Mouse (Mus musculus): ENCODE data around the gene Ccr8.
"Not testable (repeated sequence)": the region's sequence is repeated elsewhere in the genome, so short reads cannot be mapped to it uniquely, and the experiment has no call there.

Ccr8 gene

DNA sequence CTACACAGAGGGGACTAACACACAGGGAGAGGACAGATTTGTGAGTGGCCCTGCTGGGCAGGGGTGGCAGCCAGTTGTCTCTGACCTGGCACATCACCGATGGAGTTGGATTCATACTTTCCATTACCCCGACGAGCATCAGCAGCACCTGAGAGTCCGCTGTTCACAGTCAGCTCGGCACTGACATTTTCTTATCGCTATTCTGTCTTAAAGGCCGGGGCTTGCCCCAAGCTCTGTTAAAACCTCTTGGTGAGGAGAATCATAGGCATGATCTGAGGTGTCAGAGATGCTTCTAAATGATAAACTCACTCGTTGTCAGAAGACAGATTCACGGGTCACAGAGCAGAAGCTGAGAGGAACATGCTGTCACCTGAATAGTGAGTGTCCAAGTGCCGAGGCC is 828 bp upstream of the Ccr8 start:
- no peak for DNase-seq (ENCODE audit: low spot score)

DNA sequence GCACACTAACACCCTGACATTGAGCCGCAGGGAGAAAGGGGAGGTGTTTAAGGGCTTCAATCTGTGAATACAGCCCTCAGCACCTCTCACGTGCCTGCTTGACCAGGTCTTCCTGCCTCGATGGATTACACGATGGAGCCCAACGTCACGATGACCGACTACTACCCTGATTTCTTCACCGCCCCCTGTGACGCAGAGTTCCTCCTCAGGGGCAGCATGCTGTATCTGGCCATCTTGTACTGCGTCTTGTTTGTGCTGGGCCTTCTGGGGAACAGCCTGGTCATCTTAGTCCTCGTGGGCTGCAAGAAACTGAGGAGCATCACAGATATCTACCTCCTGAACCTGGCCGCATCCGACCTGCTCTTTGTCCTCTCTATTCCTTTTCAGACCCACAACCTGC is 1.8 kb downstream of the Ccr8 start:
- no peak for DNase-seq (ENCODE audit: low spot score)

DNA sequence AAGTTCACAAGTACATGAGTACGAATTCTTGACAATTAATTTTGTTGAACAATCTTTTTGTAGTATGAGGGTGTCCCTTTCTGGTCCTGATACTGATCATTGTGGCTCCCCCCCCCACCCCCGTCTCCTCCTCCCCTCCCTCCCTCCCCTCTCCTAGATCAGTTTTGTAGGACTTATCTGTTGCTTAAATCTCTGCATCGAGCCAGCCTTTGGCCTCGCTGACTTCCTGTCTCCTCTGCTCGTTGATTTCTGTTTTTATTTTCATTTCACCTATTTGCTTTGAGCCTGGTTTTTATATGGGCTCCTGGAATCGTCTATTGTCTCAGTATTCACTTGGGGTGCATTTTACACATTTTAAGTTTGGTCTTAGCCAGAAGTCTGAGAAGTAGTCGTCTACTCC is 4.0 kb downstream of the Ccr8 start:
- no peak for DNase-seq (ENCODE audit: low spot score)

GRCm38 (mm10) chr9:120098682-120099081 is 6.8 kb downstream of the Ccr8 start:
- no peak for DNase-seq (ENCODE audit: low spot score)

- DNase-seq (ENCODE audit: low spot score) = no peak
Measured at GRCm38 (mm10) chr9:120099304-120099703, 7.4 kb downstream of the Ccr8 start.

DNA sequence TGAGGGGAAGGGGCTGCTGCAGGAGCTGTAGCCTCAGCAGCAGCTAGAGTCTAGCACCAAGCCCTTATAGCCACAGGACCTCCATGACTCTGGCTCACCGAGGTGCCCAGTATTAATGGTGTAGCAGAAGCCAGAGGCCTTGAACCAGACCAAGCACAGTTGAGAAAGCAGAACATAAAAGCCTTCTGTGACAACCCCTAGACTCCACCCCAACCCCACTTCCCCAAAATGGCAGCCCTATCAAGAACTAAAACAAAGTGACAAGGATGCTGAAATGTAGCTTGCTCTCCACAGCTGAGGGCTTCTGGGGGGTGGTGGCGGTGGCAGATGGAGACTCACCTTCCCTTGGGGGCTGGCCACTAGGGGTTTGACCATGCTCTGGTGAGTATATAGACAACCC is 9.3 kb downstream of the Ccr8 start:
- DNase-seq (ENCODE audit: low spot score) = no peak

- DNase-seq (ENCODE audit: low spot score) = not testable (repeated sequence)
Measured at GRCm38 (mm10) chr9:120108953-120109352, 17.0 kb downstream of the Ccr8 start.

DNA sequence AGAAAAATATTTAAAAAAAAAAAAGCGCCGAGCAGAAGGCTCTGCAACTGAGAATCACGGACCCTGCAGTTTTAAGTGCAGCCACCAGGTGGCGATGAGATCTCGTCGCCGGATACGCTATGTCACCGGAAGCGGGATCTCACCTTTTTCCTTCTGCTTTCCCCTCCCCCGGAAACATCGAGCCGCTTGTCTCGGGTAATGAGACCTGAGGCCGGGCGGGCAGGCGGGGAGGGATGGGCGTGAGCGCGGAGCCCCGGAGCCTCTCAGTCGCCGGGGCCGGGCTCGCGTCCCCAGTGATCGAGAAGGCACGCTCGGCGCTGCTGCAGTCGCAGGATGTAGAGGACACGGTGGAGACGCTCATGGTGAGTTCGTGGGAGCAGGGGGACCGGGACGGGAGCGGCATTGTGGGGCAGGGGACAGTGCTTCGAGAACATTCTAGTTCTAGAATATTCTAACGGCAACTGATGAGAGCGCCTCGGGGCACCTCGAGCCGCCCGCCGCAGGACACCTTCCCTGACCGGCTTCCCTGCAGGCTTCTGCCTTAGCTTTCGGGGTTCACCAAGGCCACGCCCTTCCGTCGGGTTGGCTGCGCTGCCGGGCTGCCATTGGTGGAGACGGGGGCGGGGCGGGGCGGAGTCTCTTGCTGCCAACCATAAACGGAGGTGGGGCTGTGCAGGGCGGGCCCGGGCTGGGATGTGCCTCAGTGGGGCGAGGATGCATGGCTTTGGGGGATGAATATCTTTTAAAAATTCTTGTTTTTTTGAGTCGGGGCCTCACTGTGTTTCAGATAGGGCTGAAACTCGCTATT is 18.5 kb downstream of the Ccr8 start, which contains the start of gene Slc25a38:
Slc25a38 (plus strand) TSS at position 164 of the 808 bp plus-strand sequence.
- peak; percentile 92 for DNase-seq (ENCODE audit: low spot score)

DNA sequence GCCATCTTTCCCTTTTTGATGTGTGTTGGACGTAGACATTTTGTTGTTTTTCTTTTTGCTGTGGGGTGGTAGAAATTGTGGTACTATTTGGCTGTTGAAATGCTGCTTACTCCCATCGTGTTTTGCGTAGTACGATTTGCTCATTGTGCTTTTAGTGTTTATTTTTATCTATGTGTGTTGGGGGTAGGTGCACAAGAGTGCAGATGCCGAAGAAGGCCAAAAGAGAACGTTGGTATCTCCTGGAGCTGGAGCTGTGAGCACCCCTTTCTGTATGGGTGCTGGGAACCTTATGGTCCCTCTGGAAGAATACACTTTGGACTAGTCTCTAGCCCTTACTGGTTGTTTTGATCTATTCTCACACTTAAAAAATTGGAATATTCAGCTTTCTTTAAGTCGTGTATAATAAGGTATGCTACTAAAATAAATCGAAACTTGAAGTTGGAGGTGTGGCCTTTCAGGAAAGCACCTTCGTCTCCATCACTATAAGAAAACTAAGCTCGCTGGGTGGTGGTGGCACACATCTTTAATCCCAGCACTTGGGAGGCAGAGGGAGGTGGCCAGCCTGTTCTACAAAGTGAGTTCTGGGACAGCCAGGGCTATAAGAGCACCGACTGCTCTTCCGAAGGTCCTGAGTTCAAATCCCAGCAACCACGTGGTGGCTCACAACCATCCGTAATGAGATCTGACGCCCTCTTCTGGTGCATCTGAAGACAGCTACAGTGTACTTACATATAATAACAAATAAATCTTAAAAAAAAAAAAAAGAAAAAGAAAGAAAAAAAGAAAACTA is 19.4 kb downstream of the Ccr8 start:
- no peak for DNase-seq (ENCODE audit: low spot score)

- DNase-seq (ENCODE audit: low spot score) = no peak
Measured at GRCm38 (mm10) chr9:120112472-120112871, 20.6 kb downstream of the Ccr8 start.

GRCm38 (mm10) chr9:120113456-120113855 is 21.5 kb downstream of the Ccr8 start:
- DNase-seq (ENCODE audit: low spot score) = peak; percentile 80

DNA sequence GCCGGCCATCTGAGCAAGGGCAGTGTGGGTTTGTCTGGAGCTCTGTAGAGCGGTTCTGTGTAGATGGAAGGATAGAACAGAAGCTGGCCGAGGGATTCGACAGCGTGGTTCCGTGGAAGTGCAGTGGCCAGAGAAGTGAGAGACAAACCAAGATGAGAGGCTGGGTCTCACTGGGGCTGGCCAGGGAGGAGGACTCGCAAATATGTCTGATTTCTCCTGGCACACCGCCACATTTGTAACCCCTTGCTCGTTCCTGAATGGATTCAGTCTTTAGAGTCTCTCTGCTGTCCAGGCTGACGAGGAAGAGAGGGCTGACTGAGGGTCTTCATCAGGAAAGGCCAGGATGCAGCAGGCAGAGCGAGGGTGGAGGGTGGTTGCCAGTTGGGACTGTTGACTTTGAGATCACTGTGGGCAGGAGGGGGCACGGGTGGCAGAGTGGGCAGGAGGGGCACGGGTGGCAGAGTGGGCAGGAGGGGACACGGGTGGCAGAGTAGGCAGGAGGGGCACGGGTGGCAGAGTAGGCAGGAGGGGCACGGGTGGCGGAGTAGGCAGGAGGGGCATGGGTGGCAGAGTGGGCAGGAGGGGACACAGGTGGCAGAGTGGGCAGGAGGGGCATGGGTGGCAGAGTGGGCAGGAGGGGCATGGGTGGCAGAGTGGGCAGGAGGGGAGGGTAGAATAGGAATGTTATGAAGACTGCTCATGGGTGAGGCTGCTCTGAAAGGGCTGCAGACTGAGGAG is 22.3 kb downstream of the Ccr8 start:
- peak; percentile 80 for DNase-seq (ENCODE audit: low spot score)

DNA sequence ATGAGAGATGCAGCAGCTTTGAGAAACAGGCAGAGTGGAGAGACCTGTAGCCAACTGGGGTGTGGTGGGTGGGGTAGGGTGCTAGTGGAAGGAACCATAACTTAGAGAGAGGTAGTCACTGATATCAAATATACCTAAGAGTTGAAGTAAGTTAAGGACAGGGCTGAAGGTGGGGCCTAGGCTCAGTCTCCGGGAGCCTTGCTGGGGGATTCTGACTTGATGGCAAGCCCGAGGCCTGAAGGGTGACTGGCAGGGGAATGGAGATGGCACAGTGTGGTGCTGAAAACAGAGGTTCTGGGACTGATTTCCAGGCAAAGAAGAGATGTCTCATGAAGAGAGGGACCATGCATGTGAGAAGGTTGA is 22.9 kb downstream of the Ccr8 start:
- DNase-seq (ENCODE audit: low spot score) = no peak

DNA sequence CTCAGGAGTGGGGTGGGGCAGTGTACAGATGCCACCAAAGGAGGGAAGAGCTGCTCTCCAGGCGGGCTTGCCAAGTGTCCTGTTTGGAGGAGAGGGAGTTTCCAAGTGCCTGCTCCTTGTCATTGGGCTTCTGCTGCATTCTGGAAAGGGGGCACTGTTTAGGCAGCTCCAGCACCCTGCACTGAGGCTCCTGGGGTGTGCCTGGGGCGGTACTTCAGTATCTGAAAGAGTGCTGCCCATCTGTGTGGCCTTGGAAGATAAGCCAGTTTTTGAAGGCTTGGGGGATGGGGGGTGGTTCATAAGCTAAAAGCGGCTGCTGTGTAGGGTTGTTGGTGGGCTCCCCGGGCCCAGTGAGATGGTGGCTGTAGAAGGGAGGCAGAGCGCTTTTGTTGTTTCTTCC is 23.7 kb downstream of the Ccr8 start:
- no peak for DNase-seq (ENCODE audit: low spot score)

DNA sequence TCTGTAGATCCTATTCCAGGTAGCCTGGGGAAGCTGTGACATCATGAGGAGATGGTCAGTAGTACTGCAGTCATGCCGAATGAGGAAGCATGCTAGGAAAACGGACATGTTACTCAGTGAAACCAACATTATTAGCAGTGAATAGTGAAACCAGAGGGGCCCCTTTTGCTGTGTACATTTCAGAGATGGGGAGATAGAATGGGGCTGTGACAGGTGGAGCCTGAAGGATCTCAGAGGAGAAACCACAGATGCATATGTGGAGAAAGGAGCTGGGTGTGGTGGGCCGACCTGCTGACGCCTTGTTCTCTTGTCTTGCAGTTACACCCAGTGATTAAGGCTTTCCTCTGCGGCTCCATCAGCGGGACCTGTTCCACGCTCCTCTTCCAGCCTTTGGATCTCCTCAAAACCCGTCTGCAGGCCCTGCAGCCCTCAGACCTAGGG is 24.3 kb downstream of the Ccr8 start:
- no peak for DNase-seq (ENCODE audit: low spot score)

DNA sequence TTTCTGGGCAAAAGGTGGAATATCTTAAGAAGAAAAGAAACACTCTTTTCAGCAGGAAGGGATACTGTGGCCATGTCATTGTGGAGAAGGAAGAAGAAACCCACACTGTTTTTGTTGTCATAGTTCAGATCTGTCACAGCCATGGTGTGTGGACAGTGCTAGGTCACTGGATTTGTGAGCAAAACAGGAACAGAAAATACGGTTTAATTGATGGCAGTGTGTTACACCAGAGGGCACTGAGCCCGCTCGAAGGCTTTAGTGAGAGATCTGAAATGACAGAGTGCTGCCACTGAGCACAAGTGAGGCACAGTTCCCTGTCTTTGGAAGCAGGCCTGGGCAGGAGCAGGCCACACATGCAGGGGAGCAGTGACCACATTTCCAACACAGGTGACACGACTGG is 26.3 kb downstream of the Ccr8 start:
- DNase-seq (ENCODE audit: low spot score) = no peak

GRCm38 (mm10) chr9:120120503-120120902 is 28.6 kb downstream of the Ccr8 start:
- DNase-seq (ENCODE audit: low spot score) = no peak

- no peak for DNase-seq (ENCODE audit: low spot score)
Measured at GRCm38 (mm10) chr9:120126868-120127267, 35.0 kb downstream of the Ccr8 start.

DNA sequence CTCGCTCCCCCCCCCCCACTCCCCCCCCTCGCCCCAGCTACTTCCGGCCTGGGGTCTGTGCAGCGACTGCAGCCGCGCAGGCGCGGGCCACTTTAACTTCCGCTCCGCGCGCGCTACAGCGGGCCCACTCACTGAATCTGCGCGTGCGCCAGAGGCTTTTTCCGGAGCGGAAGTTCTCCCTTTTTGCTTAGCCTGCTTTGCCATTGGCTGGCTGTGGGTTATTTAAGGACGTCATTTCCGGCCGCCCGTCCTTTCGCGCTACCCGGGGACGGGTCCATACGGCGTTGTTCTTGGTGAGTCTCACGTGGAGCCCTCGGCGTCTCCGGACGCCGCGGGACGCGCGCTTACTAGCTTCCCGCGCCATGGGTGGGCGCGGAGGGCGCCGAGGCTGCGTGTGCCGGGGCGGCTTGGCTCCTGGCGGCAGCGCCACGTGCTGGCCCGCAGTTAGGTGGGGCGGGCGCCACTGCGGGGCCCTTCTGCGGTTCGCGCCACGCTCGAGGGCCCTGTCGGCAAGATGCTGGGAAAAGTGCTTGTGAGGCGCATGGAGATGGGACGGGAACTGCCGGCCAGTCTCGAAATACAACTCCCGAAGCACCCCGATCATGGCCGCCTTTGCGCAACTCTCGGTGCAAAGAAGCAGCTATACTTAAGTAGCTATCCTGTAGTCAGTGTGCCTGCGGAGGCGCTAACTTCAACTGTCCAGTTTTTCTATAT is 35.8 kb downstream of the Ccr8 start, which contains the start of gene Rpsa:
Rpsa (plus strand) TSS at position 152 of the 714 bp plus-strand sequence.
- peak; percentile 98 for DNase-seq (ENCODE audit: low spot score)

DNA sequence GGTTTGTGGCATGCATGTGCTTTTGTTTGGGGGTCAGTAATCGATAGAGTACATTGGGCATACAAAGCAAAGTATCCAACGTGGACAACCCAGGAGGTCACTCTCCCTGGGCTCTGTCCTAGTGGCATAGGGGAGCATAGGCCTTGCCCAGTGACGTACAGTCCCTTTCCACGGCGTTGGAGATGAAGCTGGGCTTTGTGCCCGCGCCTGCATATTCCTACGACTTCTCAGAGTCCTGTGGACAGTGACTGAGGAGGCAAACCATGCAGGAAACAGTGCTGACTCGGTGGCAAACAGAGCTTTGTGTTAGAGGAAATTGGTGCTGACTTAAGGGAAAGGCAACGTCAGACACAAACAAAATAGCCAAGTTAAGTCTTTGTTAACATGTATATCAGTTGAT is 37.4 kb downstream of the Ccr8 start:
- DNase-seq (ENCODE audit: low spot score) = no peak

DNA sequence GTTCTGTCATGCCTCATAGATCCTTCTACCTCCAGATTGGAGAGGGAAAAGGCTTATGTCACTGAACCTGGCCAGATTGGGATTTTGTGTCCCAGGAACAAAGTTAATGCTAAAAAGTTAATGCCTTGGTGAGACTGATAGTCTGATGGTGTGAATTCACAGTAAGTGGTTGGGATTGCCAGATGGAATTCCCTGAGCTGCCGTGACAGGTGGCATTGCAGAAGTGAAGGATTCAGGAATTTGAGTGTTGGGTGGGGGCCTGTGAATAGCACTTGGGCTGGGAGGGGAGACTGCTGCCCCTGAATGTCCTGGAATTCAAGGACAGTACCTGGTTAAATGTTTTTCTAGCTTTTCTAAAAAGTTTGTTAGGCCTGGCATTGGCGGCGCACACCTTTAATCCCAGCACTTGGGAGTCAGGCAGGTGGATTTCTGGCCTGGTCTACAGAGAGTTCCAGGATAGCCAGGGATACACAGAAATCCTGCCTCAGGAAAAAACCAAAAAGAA is 39.9 kb downstream of the Ccr8 start:
- DNase-seq (ENCODE audit: low spot score) = no peak

Measured in yolk sac, embryonic 10.5 days (tissue).